Mouse (Mus musculus) intestine, postnatal 0 days (tissue): ENCODE measurements around the gene Srp9. TPM values are rescaled to one million over a fixed set of nuclear protein-coding genes. Genes with fewer than 3 reads are reported as not detected.

Experiments
- ATAC-seq: fragments of 200-750 bp; cut with Nextera tagmentation; 2 replicates; pipeline ENCODE4 v1.8.0; 2017; ENCODE audit warnings: mild to moderate bottlenecking, moderate TSS enrichment, moderate library complexity
- H3K27ac ChIP-seq: fragments of 300-500 bp; sonication (generic); 2 replicates; pipeline ENCODE4 v1.5.1; 2014; ENCODE audit warnings: mild to moderate bottlenecking, low read depth, low read length, moderate library complexity
- H3K27me3 ChIP-seq: fragments of 300-500 bp; sonication (generic); replicated peaks from 2 replicates; pipeline ENCODE4 v1.6.1; 2014; ENCODE audit warnings: low read length, mixed read lengths; ENCODE audit not compliant: control insufficient read depth, insufficient read depth
- H3K36me3 ChIP-seq: fragments of 300-500 bp; sonication (generic); 2 replicates; pipeline ENCODE4 v1.6.1; 2014; ENCODE audit warnings: mild to moderate bottlenecking, moderate library complexity; ENCODE audit not compliant: control insufficient read depth, insufficient read depth
- H3K4me1 ChIP-seq: fragments of 300-500 bp; sonication (generic); replicated peaks from 2 replicates; pipeline ENCODE4 v1.6.1; 2014; ENCODE audit warnings: antibody characterized with exemption, low read length, mixed read lengths; ENCODE audit not compliant: control insufficient read depth, insufficient read depth
- H3K4me2 ChIP-seq: fragments of 300-500 bp; sonication (generic); replicated peaks from 2 replicates; pipeline ENCODE4 v1.6.1; 2014; ENCODE audit warnings: low read depth, mild to moderate bottlenecking, moderate library complexity
- H3K4me3 ChIP-seq: fragments of 300-500 bp; sonication (generic); 2 replicates; pipeline ENCODE4 v1.5.1; 2014; ENCODE audit warnings: low read depth, low read length
- H3K9ac ChIP-seq: fragments of 300-500 bp; sonication (generic); 2 replicates; pipeline ENCODE4 v1.6.1; 2014; ENCODE audit warnings: mild to moderate bottlenecking, low read depth, low read length
- H3K9me3 ChIP-seq: fragments of 300-500 bp; sonication (generic); 2 replicates; pipeline ENCODE4 v1.6.1; 2016; ENCODE audit warnings: mixed run types; ENCODE audit not compliant: control insufficient read depth
- CTCF ChIP-seq: sonication (generic); IDR thresholded peaks from 2 replicates; pipeline ENCODE4 v1.5.1; 2016; ENCODE audit warnings: low read depth, mild to moderate bottlenecking, control low read depth, antibody characterized with exemption, moderate library complexity
- WGBS: fragments of 180-500 bp; shearing (Covaris S2); extraction: QIAGEN DNeasy Blood & Tissue Kit; methylation state at CpG from one replicate; pipeline ENCODE4 v1.1.7; 2014; 5-methylcytosine and 5-hydroxymethylcytosine counted together
- polyA plus RNA-seq: library from polyadenylated mRNA; unstranded; fragments of >200 nt; fragmentation: Nextera tagmentation; extraction: Ambion mirVana; gene quantifications from 2 replicates; pipeline ENCODE4 v1.2.1, GENCODE M21; 2015

Srp9 gene
- polyA plus RNA-seq, 1 experiment from 2014 or later, result 208 TPM

DNA sequence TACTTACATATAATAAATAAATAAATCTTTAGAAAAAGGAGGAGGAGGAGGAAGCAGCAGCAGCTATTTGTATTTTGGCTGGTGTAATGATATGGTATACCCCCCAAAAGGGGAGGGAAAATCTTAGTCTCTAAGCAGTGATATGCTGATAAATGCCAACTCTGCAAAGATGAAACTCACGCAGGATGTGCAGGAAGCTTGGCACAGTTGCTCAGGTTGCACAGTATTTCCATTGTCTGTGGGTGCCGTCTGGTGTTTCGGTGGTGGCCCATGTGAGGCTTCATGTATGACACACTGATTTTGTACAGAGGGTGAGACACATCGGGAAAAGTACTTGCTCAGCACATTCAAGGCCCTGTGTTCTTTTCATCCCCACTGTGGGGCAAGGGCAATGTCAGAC is 23.1 kb upstream of the Srp9 start:
- no peak for ATAC-seq
- no peak overlapping the region for H3K9ac ChIP-seq
- no peak overlapping the region for H3K27ac ChIP-seq
- H3K9me3 ChIP-seq, result no peaks in the 10 kb centered on the region
- H3K27me3 ChIP-seq, result no peaks in the 10 kb centered on the region
- no peaks in the 10 kb centered on the region for H3K4me1 ChIP-seq
- H3K4me2 ChIP-seq, result no peak overlapping the region
- 79% methylated on average over 4 of the region's 4 CpGs for WGBS
- no peak for TF ChIP-seq CTCF
- H3K36me3 ChIP-seq, result no peaks in the 10 kb centered on the region
- H3K4me3 ChIP-seq, result no peak overlapping the region

DNA sequence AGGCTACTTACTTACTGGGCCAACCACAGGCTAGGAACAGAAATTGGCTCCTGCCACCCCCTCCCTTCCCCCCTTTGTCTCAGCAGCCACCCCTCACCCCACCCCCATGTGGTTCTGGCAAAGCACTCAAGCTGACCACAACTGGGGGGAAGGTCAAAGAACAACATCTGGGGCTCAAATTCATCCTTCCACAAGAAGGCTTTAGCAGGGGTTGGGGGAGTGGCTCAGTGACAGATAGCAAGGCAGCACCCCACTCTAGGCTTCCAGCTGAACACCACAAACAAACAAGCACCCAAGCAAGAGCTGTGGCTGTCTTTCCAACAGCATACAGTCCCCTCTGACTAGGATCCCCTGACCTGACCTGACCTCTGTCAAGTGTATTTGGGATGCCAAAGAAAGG is 21.8 kb upstream of the Srp9 start:
- H3K27ac ChIP-seq, result no peak overlapping the region
- H3K4me1 ChIP-seq, result no peaks in the 10 kb centered on the region
- ATAC-seq, result no peak
- no peak overlapping the region for H3K4me3 ChIP-seq
- H3K27me3 ChIP-seq, result no peaks in the 10 kb centered on the region
- H3K4me2 ChIP-seq, result no peak overlapping the region
- H3K9me3 ChIP-seq, result no peaks in the 10 kb centered on the region
- H3K36me3 ChIP-seq, result no peaks in the 10 kb centered on the region
- no peak overlapping the region for H3K9ac ChIP-seq
- no peak for TF ChIP-seq CTCF

DNA sequence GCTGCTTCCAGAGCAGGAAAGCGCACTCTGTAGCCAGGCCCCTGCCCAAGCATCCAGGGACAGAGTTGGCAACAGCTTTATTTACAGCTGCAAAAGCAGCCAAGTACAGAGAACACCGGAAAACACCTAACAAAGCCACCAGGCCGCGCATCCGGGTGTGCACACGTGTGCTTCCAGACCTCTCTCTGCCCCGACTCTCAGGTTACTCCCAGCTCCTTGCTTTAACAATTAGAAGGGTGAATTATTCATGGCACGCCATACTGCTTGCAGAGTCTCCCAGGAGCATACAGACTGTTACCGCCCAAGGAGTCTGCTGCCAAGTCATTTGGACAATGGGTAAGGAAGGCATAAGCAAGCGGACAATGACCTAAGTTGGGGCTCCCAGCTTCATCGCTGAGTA is 21.1 kb upstream of the Srp9 start:
- Histone ChIP-seq H3K4me1 (no peaks in the 10 kb centered on the region), H3K9ac (no peak overlapping the region), H3K4me3 (no peak overlapping the region), H3K4me2 (no peak overlapping the region), H3K27ac (no peak overlapping the region), H3K27me3 (no peaks in the 10 kb centered on the region), H3K9me3 (no peaks in the 10 kb centered on the region), H3K36me3 (no peaks in the 10 kb centered on the region)
- WGBS, result 88% methylated on average over 11 of the region's 11 CpGs
- TF ChIP-seq CTCF, result no peak
- no peak for ATAC-seq

GRCm38 (mm10) chr1:182105023-182105422 is 19.5 kb upstream of the Srp9 start:
- no peak overlapping the region for H3K4me2 ChIP-seq
- no peak overlapping the region for H3K9ac ChIP-seq
- no peaks in the 10 kb centered on the region for H3K4me1 ChIP-seq
- H3K36me3 ChIP-seq, result no peaks in the 10 kb centered on the region
- 59% methylated on average over 3 of the region's 3 CpGs for WGBS
- H3K4me3 ChIP-seq, result no peak overlapping the region
- no peaks in the 10 kb centered on the region for H3K9me3 ChIP-seq
- no peak overlapping the region for H3K27ac ChIP-seq
- ATAC-seq, result no peak
- no peaks in the 10 kb centered on the region for H3K27me3 ChIP-seq
- TF ChIP-seq CTCF, result no peak

- no peaks in the 10 kb centered on the region for H3K36me3 ChIP-seq
- ATAC-seq, result no peak
- no peak overlapping the region for H3K9ac ChIP-seq
- no peak overlapping the region for H3K4me3 ChIP-seq
- no peaks in the 10 kb centered on the region for H3K27me3 ChIP-seq
- no peak for TF ChIP-seq CTCF
- 83% methylated on average over 9 of the region's 9 CpGs for WGBS
- no peaks in the 10 kb centered on the region for H3K4me1 ChIP-seq
- no peak overlapping the region for H3K27ac ChIP-seq
- no peaks in the 10 kb centered on the region for H3K9me3 ChIP-seq
- H3K4me2 ChIP-seq, result no peak overlapping the region
These were observed 17.3 kb upstream of the Srp9 start for GRCm38 (mm10) chr1:182107251-182107650.

DNA sequence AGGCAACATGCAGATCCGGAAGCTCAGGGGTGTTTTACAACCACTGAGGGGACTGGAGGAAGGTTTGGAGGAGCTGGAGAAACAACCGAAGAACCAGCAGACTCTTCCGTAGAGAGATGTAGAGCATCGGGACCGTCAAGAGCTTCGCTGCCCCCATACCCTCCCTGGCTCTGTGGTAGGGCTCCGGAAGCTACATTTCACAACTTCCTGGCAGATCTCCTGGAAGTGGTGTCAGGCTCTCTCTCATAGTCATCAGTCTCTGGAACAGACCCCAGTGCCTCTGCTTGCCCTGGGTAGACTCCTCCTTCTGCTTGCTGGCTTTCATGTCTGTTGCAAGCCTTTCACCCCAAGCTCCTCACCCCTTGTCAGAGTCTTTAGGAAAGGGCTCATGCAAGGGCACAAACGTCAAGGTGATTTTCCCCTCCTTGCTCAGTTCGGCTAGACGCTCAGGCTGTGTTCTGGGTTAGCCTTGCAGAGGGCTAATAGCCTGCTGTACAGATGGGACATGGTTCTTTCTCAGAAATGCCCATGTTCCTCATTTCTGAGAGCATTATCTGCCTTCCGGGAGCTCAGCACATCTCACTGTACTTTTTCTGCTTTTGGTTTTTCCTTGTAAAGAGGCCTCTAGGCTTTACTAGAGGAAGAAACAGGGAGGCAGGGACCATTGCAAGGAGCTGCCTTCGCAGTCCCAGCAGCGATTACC is 16.0 kb upstream of the Srp9 start:
- no peak overlapping the region for H3K4me3 ChIP-seq
- no peaks in the 10 kb centered on the region for H3K4me1 ChIP-seq
- no peak overlapping the region for H3K4me2 ChIP-seq
- ATAC-seq, result no peak
- H3K9me3 ChIP-seq, result no peaks in the 10 kb centered on the region
- H3K9ac ChIP-seq, result no peak overlapping the region
- WGBS, result 66% methylated on average over 13 of the region's 13 CpGs
- TF ChIP-seq CTCF, result no peak
- H3K27me3 ChIP-seq, result no peaks in the 10 kb centered on the region
- no peak overlapping the region for H3K27ac ChIP-seq
- no peaks in the 10 kb centered on the region for H3K36me3 ChIP-seq

GRCm38 (mm10) chr1:182110185-182110584 is 14.4 kb upstream of the Srp9 start:
- H3K36me3 ChIP-seq, result no peaks in the 10 kb centered on the region
- no peak overlapping the region for H3K27ac ChIP-seq
- H3K4me2 ChIP-seq, result no peak overlapping the region
- 89% methylated on average over 11 of the region's 11 CpGs for WGBS
- ATAC-seq, result no peak
- H3K9ac ChIP-seq, result no peak overlapping the region
- no peaks in the 10 kb centered on the region for H3K9me3 ChIP-seq
- no peak for TF ChIP-seq CTCF
- H3K27me3 ChIP-seq, result no peaks in the 10 kb centered on the region
- no peaks in the 10 kb centered on the region for H3K4me1 ChIP-seq
- H3K4me3 ChIP-seq, result no peak overlapping the region
